Mouse (Mus musculus): ENCODE results near the gene Gm21981. TPM values are rescaled to one million over a fixed set of nuclear protein-coding genes. Genes with fewer than 3 reads are reported as not detected.

Gene Gm21981
- polyA plus RNA-seq, 1 experiment from 2014 or later = 0.98 TPM

DNA sequence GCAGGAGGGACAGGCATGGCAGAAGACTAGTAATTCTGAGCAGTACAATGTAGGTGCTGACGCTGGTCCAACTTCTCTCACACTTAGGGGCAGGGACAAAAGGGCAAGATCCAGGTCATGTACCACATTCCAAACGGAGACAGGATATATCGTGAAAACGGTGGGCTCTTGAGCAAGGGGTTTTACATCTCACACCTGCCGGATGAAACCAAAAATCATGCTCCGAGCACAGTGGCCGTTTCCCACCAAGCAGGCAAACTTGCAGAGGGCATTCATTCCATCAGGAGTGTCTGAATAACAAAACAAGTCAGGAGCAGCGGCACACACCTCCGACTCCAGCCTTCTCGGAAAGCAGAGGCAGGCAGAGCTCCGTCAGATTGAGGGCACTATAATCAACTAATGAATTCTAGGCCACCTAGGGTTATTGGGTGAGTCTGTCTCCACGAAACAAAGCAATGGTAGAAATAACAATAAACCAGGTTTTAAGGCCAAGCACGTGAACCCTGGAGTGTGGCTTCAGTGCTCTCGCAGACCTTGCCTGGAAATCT is 41.4 kb upstream of the Gm21981 start:
- H3K4me1 ChIP-seq (ENCODE audit: control insufficient read depth, insufficient read depth, low read length) = peaks cover 6% of the 10 kb centered on the region; the same call in 1 of the 2 replicates
- 69% methylated on average over 14 of the region's 14 CpGs for WGBS
- no peak for ATAC-seq (ENCODE audit: insufficient number of reproducible peaks, insufficient read depth, low FRiP score, low read depth)
- no peak overlapping the region for H3K27ac ChIP-seq (ENCODE audit: low read length)
- no peak overlapping the region for H3K4me3 ChIP-seq (ENCODE audit: low read depth, low read length)
- no peaks in the 10 kb centered on the region for H3K9me3 ChIP-seq (ENCODE audit: control insufficient read depth, low read depth, low read length)
- no peaks in the 10 kb centered on the region for H3K36me3 ChIP-seq (ENCODE audit: control insufficient read depth, insufficient read depth, low read length)
- H3K4me2 ChIP-seq (replicated peaks; ENCODE audit: low read depth, low read length) = no peak overlapping the region
- H3K9ac ChIP-seq (replicated peaks; ENCODE audit: low read depth, low read length) = no peak overlapping the region
- H3K27me3 ChIP-seq (ENCODE audit: control insufficient read depth, insufficient read depth, low read length) = no peaks in the 10 kb centered on the region

DNA sequence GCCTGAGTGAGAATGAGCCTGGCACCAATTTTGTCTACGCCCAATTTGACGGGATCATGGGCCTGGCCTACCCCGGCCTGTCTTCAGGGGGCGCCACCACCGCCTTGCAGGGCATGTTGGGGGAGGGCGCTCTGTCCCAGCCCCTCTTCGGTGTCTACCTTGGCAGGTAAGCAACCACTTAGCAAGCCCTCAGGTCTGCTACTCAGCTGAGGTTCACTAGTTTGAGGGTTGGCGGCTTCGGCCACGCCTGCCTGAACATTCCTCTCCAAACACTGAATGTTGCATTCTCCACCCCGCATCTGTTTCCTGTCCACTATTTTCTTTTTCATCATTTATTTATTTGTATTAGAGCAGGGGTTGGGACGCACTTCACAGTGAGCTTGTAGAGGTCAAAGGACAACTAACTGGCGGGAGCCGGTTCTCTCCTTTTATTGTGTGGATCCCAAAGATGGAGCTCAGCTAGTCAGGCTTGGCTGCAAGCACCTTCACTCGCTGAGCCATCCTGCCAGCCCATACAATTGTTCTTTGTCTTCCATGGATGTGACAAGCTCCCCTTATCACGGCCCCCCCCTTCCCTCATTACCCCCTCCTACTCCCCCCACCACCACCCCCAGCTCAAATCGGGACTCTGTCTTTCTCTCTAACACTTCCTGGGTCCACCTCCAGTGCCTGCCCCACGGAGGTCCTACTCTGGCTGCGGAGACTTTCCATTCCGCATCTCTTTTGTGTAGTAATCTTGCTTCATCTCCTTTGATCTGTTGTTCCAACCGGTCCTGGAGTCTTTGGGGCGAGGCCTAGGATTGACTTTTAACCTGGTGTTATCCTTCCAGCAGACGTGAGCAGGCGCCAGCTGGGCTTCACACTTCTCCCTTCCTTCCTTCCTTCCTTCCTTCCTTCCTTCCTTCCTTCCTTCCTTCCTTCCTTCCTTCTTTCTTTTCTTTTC is 36.6 kb upstream of the Gm21981 start:
- Histone ChIP-seq H3K27ac (ENCODE audit: low read length) (no peak overlapping the region), H3K36me3 (ENCODE audit: control insufficient read depth, insufficient read depth, low read length) (no peaks in the 10 kb centered on the region), H3K4me2 (replicated peaks; ENCODE audit: low read depth, low read length) (no peak overlapping the region), H3K27me3 (ENCODE audit: control insufficient read depth, insufficient read depth, low read length) (no peaks in the 10 kb centered on the region), H3K4me1 (ENCODE audit: control insufficient read depth, insufficient read depth, low read length) (no peaks in the 10 kb centered on the region), H3K9ac (replicated peaks; ENCODE audit: low read depth, low read length) (no peak overlapping the region), H3K4me3 (ENCODE audit: low read depth, low read length) (no peak overlapping the region), H3K9me3 (ENCODE audit: control insufficient read depth, low read depth, low read length) (no peaks in the 10 kb centered on the region)
- WGBS = 53% methylated on average over 24 of the region's 24 CpGs
- ATAC-seq (ENCODE audit: insufficient number of reproducible peaks, insufficient read depth, low FRiP score, low read depth) = no peak

DNA sequence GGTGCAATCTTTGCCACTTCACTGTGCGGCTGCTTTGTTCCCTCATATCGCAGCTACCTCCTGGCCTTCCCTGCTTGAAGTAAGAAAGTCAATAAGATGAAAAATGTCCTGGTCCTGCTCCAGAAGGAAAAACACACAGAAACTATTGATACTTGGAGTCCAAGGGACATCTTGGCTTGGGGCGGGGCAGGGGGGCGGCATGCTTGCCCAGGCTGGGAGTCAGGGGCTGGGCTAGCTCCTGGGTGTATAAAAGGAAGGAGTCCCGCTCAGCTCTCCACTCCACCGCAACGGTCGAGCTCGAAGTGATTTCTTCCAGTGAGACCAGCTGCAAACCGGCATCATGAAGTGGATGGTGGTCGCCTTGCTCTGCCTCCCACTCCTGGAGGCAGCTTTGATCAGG is 32.3 kb upstream of the Gm21981 start, which contains the start of gene Pgc:
Gene Pgc (plus strand): TSS at position 277 of the 400 bp plus-strand sequence.
- Histone ChIP-seq H3K36me3 (ENCODE audit: control insufficient read depth, insufficient read depth, low read length) (no peaks in the 10 kb centered on the region), H3K4me1 (ENCODE audit: control insufficient read depth, insufficient read depth, low read length) (no peaks in the 10 kb centered on the region), H3K27me3 (ENCODE audit: control insufficient read depth, insufficient read depth, low read length) (no peaks in the 10 kb centered on the region), H3K9me3 (ENCODE audit: control insufficient read depth, low read depth, low read length) (no peaks in the 10 kb centered on the region), H3K4me3 (ENCODE audit: low read depth, low read length) (no peak within 1 kb of the TSS), H3K9ac (replicated peaks; ENCODE audit: low read depth, low read length) (no peak within 1 kb of the TSS), H3K4me2 (replicated peaks; ENCODE audit: low read depth, low read length) (no peak within 1 kb of the TSS), H3K27ac (ENCODE audit: low read length) (no peak within 1 kb of the TSS)
- WGBS = 63% methylated on average over 11 of the region's 11 CpGs
- ATAC-seq (ENCODE audit: insufficient number of reproducible peaks, insufficient read depth, low FRiP score, low read depth) = no peak

- WGBS = 81% methylated on average over 4 of the region's 4 CpGs
- H3K36me3 ChIP-seq (ENCODE audit: control insufficient read depth, insufficient read depth, low read length) = no peaks in the 10 kb centered on the region
- no peaks in the 10 kb centered on the region for H3K27me3 ChIP-seq (ENCODE audit: control insufficient read depth, insufficient read depth, low read length)
- ATAC-seq (ENCODE audit: insufficient number of reproducible peaks, insufficient read depth, low FRiP score, low read depth) = no peak
- no peak overlapping the region for H3K4me3 ChIP-seq (ENCODE audit: low read depth, low read length)
- no peak overlapping the region for H3K4me2 ChIP-seq (replicated peaks; ENCODE audit: low read depth, low read length)
- H3K9me3 ChIP-seq (ENCODE audit: control insufficient read depth, low read depth, low read length) = no peaks in the 10 kb centered on the region
- no peak overlapping the region for H3K9ac ChIP-seq (replicated peaks; ENCODE audit: low read depth, low read length)
- no peaks in the 10 kb centered on the region for H3K4me1 ChIP-seq (ENCODE audit: control insufficient read depth, insufficient read depth, low read length)
- H3K27ac ChIP-seq (ENCODE audit: low read length) = no peak overlapping the region
Measured at GRCm38 (mm10) chr17:47721183-47721582, 26.9 kb upstream of the Gm21981 start.

DNA sequence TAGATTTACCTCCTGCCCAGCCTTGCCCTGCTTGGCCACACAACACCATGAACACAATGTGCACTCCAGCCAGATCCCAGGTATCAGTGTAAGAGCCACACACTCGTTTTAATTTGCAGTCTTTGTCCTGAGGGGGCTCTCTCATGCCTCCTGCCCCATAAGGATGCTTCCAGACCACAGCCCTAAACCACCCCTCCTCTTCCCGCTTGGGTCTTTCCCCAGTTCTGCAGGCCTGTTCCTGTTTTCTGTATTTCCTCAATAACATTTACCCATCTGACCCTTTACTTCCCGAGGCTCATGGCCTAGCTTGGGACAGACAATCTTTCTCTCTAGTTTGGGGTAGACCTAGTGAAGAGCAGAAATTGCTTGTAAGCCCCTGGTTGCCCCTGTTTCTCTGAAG is 20.8 kb upstream of the Gm21981 start:
- Histone ChIP-seq H3K27me3 (ENCODE audit: control insufficient read depth, insufficient read depth, low read length) (no peaks in the 10 kb centered on the region), H3K27ac (ENCODE audit: low read length) (no peak overlapping the region), H3K4me1 (ENCODE audit: control insufficient read depth, insufficient read depth, low read length) (no peaks in the 10 kb centered on the region), H3K4me3 (ENCODE audit: low read depth, low read length) (no peak overlapping the region), H3K9ac (replicated peaks; ENCODE audit: low read depth, low read length) (no peak overlapping the region), H3K36me3 (ENCODE audit: control insufficient read depth, insufficient read depth, low read length) (no peaks in the 10 kb centered on the region), H3K9me3 (ENCODE audit: control insufficient read depth, low read depth, low read length) (no peaks in the 10 kb centered on the region), H3K4me2 (replicated peaks; ENCODE audit: low read depth, low read length) (no peak overlapping the region)
- 53% methylated on average over 3 of the region's 3 CpGs for WGBS
- no peak for ATAC-seq (ENCODE audit: insufficient number of reproducible peaks, insufficient read depth, low FRiP score, low read depth)

- no peaks in the 10 kb centered on the region for H3K9me3 ChIP-seq (ENCODE audit: control insufficient read depth, low read depth, low read length)
- no peak overlapping the region for H3K4me2 ChIP-seq (replicated peaks; ENCODE audit: low read depth, low read length)
- 63% methylated on average over 14 of the region's 22 CpGs for WGBS
- no peak overlapping the region for H3K4me3 ChIP-seq (ENCODE audit: low read depth, low read length)
- no peak overlapping the region for H3K27ac ChIP-seq (ENCODE audit: low read length)
- H3K36me3 ChIP-seq (ENCODE audit: control insufficient read depth, insufficient read depth, low read length) = no peaks in the 10 kb centered on the region
- no peak for ATAC-seq (ENCODE audit: insufficient number of reproducible peaks, insufficient read depth, low FRiP score, low read depth)
- no peaks in the 10 kb centered on the region for H3K27me3 ChIP-seq (ENCODE audit: control insufficient read depth, insufficient read depth, low read length)
- no peak overlapping the region for H3K9ac ChIP-seq (replicated peaks; ENCODE audit: low read depth, low read length)
- H3K4me1 ChIP-seq (ENCODE audit: control insufficient read depth, insufficient read depth, low read length) = 0 out of 2 replicates have a peak, but pooled peaks cover 3% of the 10 kb centered on the region
Measured at GRCm38 (mm10) chr17:47712889-47713571, 18.8 kb upstream of the Gm21981 start.

- WGBS = 58% methylated on average over 6 of the region's 6 CpGs
- Histone ChIP-seq H3K4me3 (ENCODE audit: low read depth, low read length) (no peak overlapping the region), H3K27ac (ENCODE audit: low read length) (no peak overlapping the region), H3K27me3 (ENCODE audit: control insufficient read depth, insufficient read depth, low read length) (no peaks in the 10 kb centered on the region), H3K36me3 (ENCODE audit: control insufficient read depth, insufficient read depth, low read length) (no peaks in the 10 kb centered on the region), H3K4me1 (ENCODE audit: control insufficient read depth, insufficient read depth, low read length) (peaks cover 4% of the 10 kb centered on the region; the same call in 1 of the 2 replicates), H3K9me3 (ENCODE audit: control insufficient read depth, low read depth, low read length) (no peaks in the 10 kb centered on the region), H3K9ac (replicated peaks; ENCODE audit: low read depth, low read length) (no peak overlapping the region), H3K4me2 (replicated peaks; ENCODE audit: low read depth, low read length) (no peak overlapping the region)
- ATAC-seq (ENCODE audit: insufficient number of reproducible peaks, insufficient read depth, low FRiP score, low read depth) = peak; percentile 42; the same call in 1 of the 2 replicates
Measured at GRCm38 (mm10) chr17:47711883-47712282, 17.6 kb upstream of the Gm21981 start.

GRCm38 (mm10) chr17:47710036-47710435 is 15.8 kb upstream of the Gm21981 start:
- ATAC-seq (ENCODE audit: insufficient number of reproducible peaks, insufficient read depth, low FRiP score, low read depth) = no peak
- H3K9ac ChIP-seq (replicated peaks; ENCODE audit: low read depth, low read length) = no peak overlapping the region
- no peak overlapping the region for H3K27ac ChIP-seq (ENCODE audit: low read length)
- WGBS = 60% methylated on average over 3 of the region's 3 CpGs
- no peaks in the 10 kb centered on the region for H3K36me3 ChIP-seq (ENCODE audit: control insufficient read depth, insufficient read depth, low read length)
- H3K4me3 ChIP-seq (ENCODE audit: low read depth, low read length) = no peak overlapping the region
- no peaks in the 10 kb centered on the region for H3K9me3 ChIP-seq (ENCODE audit: control insufficient read depth, low read depth, low read length)
- H3K27me3 ChIP-seq (ENCODE audit: control insufficient read depth, insufficient read depth, low read length) = no peaks in the 10 kb centered on the region
- peaks cover 8% of the 10 kb centered on the region; the same call in 1 of the 2 replicates for H3K4me1 ChIP-seq (ENCODE audit: control insufficient read depth, insufficient read depth, low read length)
- H3K4me2 ChIP-seq (replicated peaks; ENCODE audit: low read depth, low read length) = no peak overlapping the region
